Mouse (Mus musculus): Measurements from ENCODE around the gene Mxd4.

DNA sequence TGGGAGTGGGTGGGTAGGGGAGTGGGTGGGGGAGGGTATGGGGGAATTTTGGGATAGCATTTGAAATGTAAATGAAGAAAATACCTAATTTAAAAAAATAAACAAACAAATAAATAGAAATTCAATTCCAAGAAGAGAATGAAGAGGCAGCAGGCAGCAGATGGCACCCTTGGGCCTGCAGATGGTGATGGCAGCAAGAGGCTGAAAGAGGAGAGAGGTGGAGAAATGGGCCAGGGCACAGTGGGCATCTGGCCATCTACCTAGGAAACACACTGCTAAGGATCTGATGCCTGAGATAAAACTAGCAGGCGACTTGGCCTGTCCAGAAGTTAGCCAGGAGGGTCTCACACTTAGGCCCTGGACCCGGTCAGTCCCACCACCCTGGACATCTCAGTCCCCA, 17.4 kb upstream of the Mxd4 start:
- TF ChIP-seq POLR2A (IDR thresholded peaks at IDR 0.05; ENCODE audit: borderline replicate concordance, extremely low read depth, insufficient read depth, insufficient read length, poor library complexity, severe bottlenecking) (no peak), CTCF (IDR thresholded peaks at IDR 0.05; ENCODE audit: borderline replicate concordance, extremely low read depth, insufficient read depth, insufficient read length) (no peak)

Data from brain, embryonic 14.5 days (tissue).